Mouse (Mus musculus) MEL (cell line): ENCODE measurements around the gene Adamtsl1. TPM values are rescaled to one million over a fixed set of nuclear protein-coding genes. Genes with fewer than 3 reads are reported as not detected.

Experiments
- DNase-seq: peaks from one replicate; pipeline ENCODE4 v3.0.0; 2011; ENCODE audit warnings: low read depth, low spot score
- H3K27ac ChIP-seq: 2 replicates; pipeline ENCODE4 v1.5.1; 2012; ENCODE audit warnings: low read depth, mild to moderate bottlenecking, control low read depth, low read length, moderate library complexity; ENCODE audit not compliant: control insufficient read depth
- H3K27me3 ChIP-seq, 2 experiments: fragments of 150-350 bp in 1 of 2; sonication (generic) in 1 of 2; 2 replicates each; pipeline ENCODE4 v1.6.1; 2012; ENCODE audit warnings: low read length in 2 of 2, mild to moderate bottlenecking in 2 of 2, improper control_type of control experiment in 1 of 2, moderate library complexity in 1 of 2; ENCODE audit not compliant: insufficient read depth in 2 of 2, control insufficient read depth in 1 of 2
- H3K36me3 ChIP-seq, 2 experiments: 2 replicates each; pipeline ENCODE4 v1.6.1; 2012 to 2014; ENCODE audit warnings: low read length in 2 of 2, improper control_type of control experiment in 1 of 2, inconsistent platforms in 1 of 2, mild to moderate bottlenecking in 1 of 2; ENCODE audit not compliant: insufficient read depth in 2 of 2, control insufficient read depth in 1 of 2
- H3K4me1 ChIP-seq, 2 experiments: fragments of 150-350 bp in 1 of 2; sonication (generic) in 1 of 2; 2 replicates each; pipeline ENCODE4 v1.6.1; 2012; ENCODE audit warnings: low read length in 2 of 2, improper control_type of control experiment in 1 of 2, mild to moderate bottlenecking in 1 of 2; ENCODE audit not compliant: insufficient read depth in 2 of 2, control insufficient read depth in 1 of 2
- H3K4me3 ChIP-seq, 2 experiments: fragments of 150-350 bp in 1 of 2; sonication (generic) in 1 of 2; 2 replicates each; pipeline ENCODE4 v1.5.1; 2012; ENCODE audit warnings: low read depth in 2 of 2, low read length in 2 of 2, mild to moderate bottlenecking in 2 of 2, moderate library complexity in 2 of 2, control low read depth in 1 of 2, improper control_type of control experiment in 1 of 2; ENCODE audit not compliant: control insufficient read depth in 1 of 2, insufficient read depth in 1 of 2
- H3K79me2 ChIP-seq: 2 replicates; pipeline ENCODE4 v1.6.1; 2012; ENCODE audit warnings: mild to moderate bottlenecking, low read length, moderate library complexity; ENCODE audit not compliant: control insufficient read depth, poor library complexity, insufficient read depth
- H3K9ac ChIP-seq: 2 replicates; pipeline ENCODE4 v1.6.1; 2012; ENCODE audit warnings: low read depth, mild to moderate bottlenecking, control low read depth, low read length, moderate library complexity; ENCODE audit not compliant: control insufficient read depth, poor library complexity, severe bottlenecking
- H3K9me3 ChIP-seq: fragments of 150-350 bp; sonication (generic); replicated peaks from 2 replicates; pipeline ENCODE4 v1.6.1; 2012; ENCODE audit warnings: mild to moderate bottlenecking, low read length, improper control_type of control experiment, moderate library complexity; ENCODE audit not compliant: insufficient read depth
- BHLHE40 ChIP-seq: IDR thresholded peaks from 2 replicates; pipeline ENCODE4 v1.6.1; 2012; ENCODE audit warnings: low read depth, mild to moderate bottlenecking, inconsistent platforms, low read length, improper control_type of control experiment, borderline replicate concordance
- E2F4 ChIP-seq: IDR thresholded peaks from 2 replicates; pipeline ENCODE4 v1.6.1; 2011; ENCODE audit warnings: low read depth, low read length, improper control_type of control experiment, borderline replicate concordance
- GATA1 ChIP-seq: IDR thresholded peaks from 2 replicates; pipeline ENCODE4 v1.6.1; 2011; ENCODE audit warnings: low read depth, low read length, improper control_type of control experiment
- HCFC1 ChIP-seq: IDR thresholded peaks from 2 replicates; pipeline ENCODE4 v1.6.1; 2012; ENCODE audit warnings: low read depth, mild to moderate bottlenecking, inconsistent platforms, low read length, improper control_type of control experiment, moderate library complexity
- MEF2A ChIP-seq: IDR thresholded peaks from 2 replicates; pipeline ENCODE4 v1.6.1; 2014; ENCODE audit warnings: low read depth, mild to moderate bottlenecking, inconsistent platforms, low read length, improper control_type of control experiment; ENCODE audit not compliant: poor library complexity, insufficient replicate concordance, severe bottlenecking; ENCODE audit errors: extremely low read depth
- MXI1 ChIP-seq: IDR thresholded peaks from 2 replicates; pipeline ENCODE4 v1.6.1; 2011; ENCODE audit warnings: mild to moderate bottlenecking, low read depth, low read length, improper control_type of control experiment
- MYB ChIP-seq: IDR thresholded peaks from 2 replicates; pipeline ENCODE4 v1.6.1; 2011; ENCODE audit warnings: mild to moderate bottlenecking, low read depth, low read length, improper control_type of control experiment
- MYC ChIP-seq: IDR thresholded peaks from 2 replicates; pipeline ENCODE4 v1.6.1; 2011; ENCODE audit warnings: low read depth, mild to moderate bottlenecking, low read length, improper control_type of control experiment, moderate library complexity
- NELFE ChIP-seq: IDR thresholded peaks from 2 replicates; pipeline ENCODE4 v1.6.1; 2011; ENCODE audit warnings: low read depth, low read length, improper control_type of control experiment
- POLR2AphosphoS2 ChIP-seq: IDR thresholded peaks from 2 replicates; pipeline ENCODE4 v1.6.1; 2011; ENCODE audit warnings: low read length, improper control_type of control experiment
- SIN3A ChIP-seq: IDR thresholded peaks from 2 replicates; pipeline ENCODE4 v1.6.1; 2012; ENCODE audit warnings: low read length, improper control_type of control experiment, inconsistent platforms
- SMC3 ChIP-seq: IDR thresholded peaks from 2 replicates; pipeline ENCODE4 v1.6.1; 2011; ENCODE audit warnings: low read depth, low read length, improper control_type of control experiment
- TAL1 ChIP-seq: IDR thresholded peaks from 2 replicates; pipeline ENCODE4 v1.6.1; 2012; ENCODE audit warnings: mild to moderate bottlenecking, inconsistent platforms, low read length, moderate library complexity, mixed read lengths
- ZC3H11A ChIP-seq: IDR thresholded peaks from 2 replicates; pipeline ENCODE4 v1.6.1; 2012; ENCODE audit warnings: low read depth, mild to moderate bottlenecking, inconsistent platforms, low read length, improper control_type of control experiment
- ZKSCAN1 ChIP-seq: IDR thresholded peaks from 2 replicates; pipeline ENCODE4 v1.6.1; 2012; ENCODE audit warnings: low read depth, mild to moderate bottlenecking, inconsistent platforms, low read length, improper control_type of control experiment, moderate library complexity
- ZNF384 ChIP-seq: IDR thresholded peaks from 2 replicates; pipeline ENCODE4 v1.6.1; 2012; ENCODE audit warnings: low read depth, mild to moderate bottlenecking, inconsistent platforms, low read length, improper control_type of control experiment
- polyA plus RNA-seq, 2 experiments: library from polyadenylated mRNA; stranded (reverse) in 1 of 2; unstranded in 1 of 2; fragments of >175 nt in 1 of 2; fragments of >200 nt in 1 of 2; gene quantifications; 2 replicates each; pipeline versions ENCODE4 v1.2.1 to v1.2.4; 2012; ENCODE audit warnings: low replicate concordance in 2 of 2, low read depth in 1 of 2; ENCODE audit not compliant: insufficient read length in 2 of 2, insufficient read depth in 1 of 2, missing spikeins in 1 of 2
- total RNA-seq: library from RNA; depleted of rRNA; stranded (reverse); fragments of 300-350 nt; gene quantifications from 2 replicates; pipeline ENCODE4 v1.2.3, GENCODE M21; 2012

Gene Adamtsl1
- total and polyA plus RNA-seq, 3 experiments, result not detected

DNA sequence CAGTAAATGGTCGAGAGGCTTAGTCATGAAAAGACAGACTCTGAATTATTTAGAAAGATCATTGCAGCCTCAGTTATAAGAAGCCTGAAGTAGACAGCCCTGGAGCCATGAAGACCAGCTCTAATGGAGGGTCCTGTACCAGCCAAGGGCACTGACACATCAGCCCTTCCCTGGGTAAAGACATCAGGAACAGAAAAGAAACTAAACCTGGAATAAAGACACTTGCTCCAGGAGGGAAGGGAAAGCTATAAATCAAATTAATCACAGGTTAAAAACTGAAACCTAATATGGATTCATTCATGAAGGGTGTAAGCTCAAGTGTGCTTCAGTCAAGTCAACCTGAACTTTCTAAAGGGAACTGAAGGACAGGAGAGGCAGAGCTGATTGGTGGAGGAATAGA lies 645.4 kb downstream of the Adamtsl1 start:
- no peaks in the 10 kb centered on the region for H3K79me2 ChIP-seq
- no peaks in the 10 kb centered on the region for H3K27me3 ChIP-seq
- no peaks in the 10 kb centered on the region for H3K4me1 ChIP-seq
- no peaks in the 10 kb centered on the region for H3K9me3 ChIP-seq
- no peak overlapping the region for H3K27ac ChIP-seq
- H3K36me3 ChIP-seq, result no peaks in the 10 kb centered on the region
- no peak for DNase-seq
- TF ChIP-seq MXI1 (no peak), SMC3 (no peak), HCFC1 (no peak), BHLHE40 (no peak), POLR2AphosphoS2 (no peak), ZKSCAN1 (no peak), TAL1 (no peak), MYB (no peak), ZC3H11A (no peak)
- no peak overlapping the region for H3K4me3 ChIP-seq
- no peak overlapping the region for H3K9ac ChIP-seq

- DNase-seq, result no peak
- H3K4me3 ChIP-seq, result no peak overlapping the region
- TF ChIP-seq HCFC1, result no peak
- no peak for TF ChIP-seq MEF2A
- no peak for TF ChIP-seq MYC
Measured at GRCm38 (mm10) chr4:86170763-86171162, 656.8 kb downstream of the Adamtsl1 start.

DNA sequence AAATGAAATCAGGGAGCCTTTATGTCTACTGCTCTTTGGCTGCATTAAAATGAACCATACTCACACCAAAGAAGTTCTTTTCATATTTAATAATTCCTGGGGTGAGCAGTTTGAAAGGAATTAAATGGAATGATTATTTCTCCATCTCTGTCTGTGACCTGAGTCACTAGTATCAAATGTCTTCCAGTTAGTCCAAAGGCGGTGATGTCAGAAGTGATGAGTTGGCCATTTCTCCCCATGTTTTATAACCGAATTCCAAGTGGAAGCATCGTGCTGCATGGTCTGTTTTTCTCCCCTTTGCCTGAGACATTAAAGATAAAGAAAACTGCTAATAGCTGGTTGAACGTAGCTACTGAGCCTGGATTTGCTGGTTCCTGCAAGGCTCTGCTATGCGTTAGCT lies 657.5 kb downstream of the Adamtsl1 start:
- Histone ChIP-seq H3K36me3 (no peaks in the 10 kb centered on the region), H3K4me3 (no peak overlapping the region), H3K27me3 (no peaks in the 10 kb centered on the region), H3K9me3 (no peaks in the 10 kb centered on the region), H3K9ac (no peak overlapping the region), H3K4me1 (no peaks in the 10 kb centered on the region), H3K27ac (no peak overlapping the region), H3K79me2 (no peaks in the 10 kb centered on the region)
- no peak for DNase-seq
- no peak for TF ChIP-seq NELFE
- TF ChIP-seq E2F4, result no peak
- TF ChIP-seq SIN3A, result no peak
- TF ChIP-seq ZNF384, result no peak
- TF ChIP-seq GATA1, result no peak
- TF ChIP-seq TAL1, result no peak

More at GRCm38 (mm10) chr4:86170763-86171162, 656.8 kb downstream of the Adamtsl1 start:
- Histone ChIP-seq H3K4me1 (no peaks in the 10 kb centered on the region), H3K27me3 (no peaks in the 10 kb centered on the region), H3K9ac (no peak overlapping the region), H3K27ac (no peak overlapping the region), H3K36me3 (no peaks in the 10 kb centered on the region), H3K9me3 (no peaks in the 10 kb centered on the region), H3K79me2 (no peaks in the 10 kb centered on the region)
